Mouse (Mus musculus): ENCODE measurements around the gene Cabp2.
A peak's percentile ranks its signal among the peaks of the same experiment; 100 is the strongest.
"Not testable (repeated sequence)": the region's sequence is repeated elsewhere in the genome, so short reads cannot be mapped to it uniquely, and the experiment has no call there.

Cabp2 gene

GRCm38 (mm10) chr19:4100718-4101261 is 19.4 kb downstream of the Cabp2 start:
- no peak for DNase-seq (ENCODE audit: low read depth, low spot score)

- no peak for DNase-seq (ENCODE audit: low read depth, low spot score)
These were observed 20.1 kb downstream of the Cabp2 start for GRCm38 (mm10) chr19:4101466-4101865.

- no peak for DNase-seq (ENCODE audit: low read depth, low spot score)
These were observed 20.7 kb downstream of the Cabp2 start for GRCm38 (mm10) chr19:4102049-4102448.

- no peak for DNase-seq (ENCODE audit: low read depth, low spot score)
These were observed 21.2 kb downstream of the Cabp2 start for GRCm38 (mm10) chr19:4102626-4103025.

- DNase-seq (ENCODE audit: low read depth, low spot score), result no peak
These were observed 21.9 kb downstream of the Cabp2 start for GRCm38 (mm10) chr19:4103294-4103693.

- DNase-seq (ENCODE audit: low read depth, low spot score), result no peak
These were observed 22.4 kb downstream of the Cabp2 start for GRCm38 (mm10) chr19:4103792-4104191.

GRCm38 (mm10) chr19:4104675-4105194 is 23.4 kb downstream of the Cabp2 start:
- DNase-seq (ENCODE audit: low read depth, low spot score), result no peak

GRCm38 (mm10) chr19:4106654-4107053 is 25.3 kb downstream of the Cabp2 start:
- no peak for DNase-seq (ENCODE audit: low read depth, low spot score)

- DNase-seq (ENCODE audit: low read depth, low spot score), result no peak
These were observed 27.2 kb downstream of the Cabp2 start for GRCm38 (mm10) chr19:4108535-4108934.

- no peak for DNase-seq (ENCODE audit: low read depth, low spot score)
These were observed 30.9 kb downstream of the Cabp2 start for GRCm38 (mm10) chr19:4112063-4112960.

GRCm38 (mm10) chr19:4113186-4113805 is 31.9 kb downstream of the Cabp2 start:
- DNase-seq (ENCODE audit: low read depth, low spot score), result peak; percentile 81

GRCm38 (mm10) chr19:4113806-4114230 is 32.4 kb downstream of the Cabp2 start:
- no peak for DNase-seq (ENCODE audit: low read depth, low spot score)

- no peak for DNase-seq (ENCODE audit: low read depth, low spot score)
These were observed 33.2 kb downstream of the Cabp2 start for GRCm38 (mm10) chr19:4114551-4114950.

- DNase-seq (ENCODE audit: low read depth, low spot score), result no peak
These were observed 33.8 kb downstream of the Cabp2 start for GRCm38 (mm10) chr19:4115144-4115543.

- DNase-seq (ENCODE audit: low read depth, low spot score), result no peak
These were observed 34.4 kb downstream of the Cabp2 start for GRCm38 (mm10) chr19:4115816-4116215.

- DNase-seq (ENCODE audit: low read depth, low spot score), result no peak
These were observed 35.6 kb downstream of the Cabp2 start for GRCm38 (mm10) chr19:4117006-4117405.

GRCm38 (mm10) chr19:4118350-4118749 is 37.0 kb downstream of the Cabp2 start:
- no peak for DNase-seq (ENCODE audit: low read depth, low spot score)

GRCm38 (mm10) chr19:4119716-4120487 is 38.5 kb downstream of the Cabp2 start:
- DNase-seq (ENCODE audit: low read depth, low spot score), result no peak

GRCm38 (mm10) chr19:4120496-4120895 is 39.1 kb downstream of the Cabp2 start:
- DNase-seq (ENCODE audit: low read depth, low spot score), result no peak

GRCm38 (mm10) chr19:4121097-4121805 is 39.9 kb downstream of the Cabp2 start:
- DNase-seq (ENCODE audit: low read depth, low spot score), result peak; percentile 98

GRCm38 (mm10) chr19:4121896-4122295 is 40.5 kb downstream of the Cabp2 start:
- not testable (repeated sequence) for DNase-seq (ENCODE audit: low read depth, low spot score)

Data from skeletal muscle tissue, adult 2 months (tissue).